Comparison of ENCODE assay signal across 23 mouse cellular contexts in genomic region chr6:86328369-86328768, GRCm38 (mm10). TPM values are rescaled to one million over a fixed set of nuclear protein-coding genes. Genes with fewer than 3 reads are reported as not detected.
DNase-seq lines count a peak whose midpoint lies in the region; ATAC-seq lines count a peak whose summit lies in the region.
"Had no signal": no experiment of that assay in that cellular context is flagged by ENCODE, and none has a peak within 500 bp of the region (broad histone marks: within the 10 kb centered on the region; RNA-seq: fewer than 3 reads in every experiment).

No protein-coding gene starts in this region.

- H3K9ac ChIP-seq in forebrain, embryonic 11.5 days (ENCODE audit: low read length): no peak overlapping the region
- H3K9ac ChIP-seq in heart, embryonic 11.5 days (ENCODE audit: low read depth, low read length): no peak overlapping the region
- no peak overlapping the region for H3K9ac ChIP-seq in forebrain, embryonic 16.5 days (replicated peaks; ENCODE audit: low read depth, low read length)
- H3K9ac ChIP-seq: embryonic facial prominence, embryonic 12.5 days; heart, embryonic 12.5 days; hindbrain, embryonic 13.5 days; intestine, embryonic 15.5 days had no signal

- H3K27ac ChIP-seq in forebrain, embryonic 10.5 days: 0 out of 2 replicates have a peak overlapping the region, but pooled peaks have one; percentile 51
- no peak overlapping the region for H3K27ac ChIP-seq in forebrain, embryonic 11.5 days (ENCODE audit: low read depth, low read length)
- H3K27ac ChIP-seq in heart, embryonic 11.5 days (ENCODE audit: low read depth, low read length): 0 out of 2 replicates have a peak overlapping the region, but pooled peaks have one; percentile 15
- no peak overlapping the region for H3K27ac ChIP-seq in forebrain, embryonic 16.5 days (ENCODE audit: low read length)
- H3K27ac ChIP-seq: embryonic facial prominence, embryonic 12.5 days; hindbrain, embryonic 13.5 days; intestine, embryonic 15.5 days had no signal

- H3K4me2 ChIP-seq in forebrain, embryonic 11.5 days (ENCODE audit: low read depth, low read length, severe bottlenecking): no peak overlapping the region
- H3K4me2 ChIP-seq in heart, embryonic 11.5 days: no peak overlapping the region
- H3K4me2 ChIP-seq in forebrain, embryonic 16.5 days (ENCODE audit: low read length): no peak overlapping the region
- H3K4me2 ChIP-seq: embryonic facial prominence, embryonic 12.5 days; heart, embryonic 12.5 days; hindbrain, embryonic 13.5 days; intestine, embryonic 15.5 days had no signal

- no peak for ATAC-seq in forebrain, embryonic 11.5 days (replicated peaks; ENCODE audit: low FRiP score)
- no peak for ATAC-seq in heart, embryonic 11.5 days (replicated peaks; ENCODE audit: insufficient number of reproducible peaks, low FRiP score, low TSS enrichment)
- peak; percentile 64 for ATAC-seq in forebrain, embryonic 16.5 days
- ATAC-seq: CD4-positive, CD25-positive, alpha-beta regulatory T cell, adult 4 months; intestine, embryonic 15.5 days had no signal

- WGBS in forebrain, embryonic 10.5 days: 87% methylated on average over 3 of the region's 3 CpGs
- 69% methylated on average over 3 of the region's 3 CpGs for WGBS in forebrain, embryonic 11.5 days
- WGBS in heart, embryonic 11.5 days (ENCODE audit: insufficient replicate concordance): 69% methylated on average over 3 of the region's 3 CpGs
- WGBS in forebrain, embryonic 16.5 days: 23% methylated on average over 3 of the region's 3 CpGs

- H3K9me3 ChIP-seq in forebrain, embryonic 10.5 days: peaks cover 6% of the 10 kb centered on the region; the same call in 1 of the 2 replicates
- no peaks in the 10 kb centered on the region; the same call in 1 of the 2 replicates for H3K9me3 ChIP-seq in forebrain, embryonic 11.5 days (ENCODE audit: control insufficient read depth, low read length)
- H3K9me3 ChIP-seq in heart, embryonic 11.5 days (replicated peaks; ENCODE audit: control insufficient read depth, low read length): no peaks in the 10 kb centered on the region
- no peaks in the 10 kb centered on the region for H3K9me3 ChIP-seq in forebrain, embryonic 16.5 days (ENCODE audit: control insufficient read depth, low read length)
- H3K9me3 ChIP-seq: embryonic facial prominence, embryonic 12.5 days; hindbrain, embryonic 13.5 days; intestine, embryonic 15.5 days had no signal

- DNase-seq in forebrain, embryonic 10.5 days (ENCODE audit: extremely low spot score, low spot score): no peak
- no peak for DNase-seq in forebrain, embryonic 11.5 days (ENCODE audit: low spot score)
- no peak for DNase-seq in heart, postnatal 10 days
- DNase-seq in retina, postnatal 1 day: peak; percentile 20
- DNase-seq in retina, embryonic 14.5 days (ENCODE audit: low spot score): no peak
- no peak for DNase-seq in spleen, postnatal 14 days (ENCODE audit: low spot score in 2 of 2)
- DNase-seq: adrenal gland, adult 8-10 months; adrenal gland, postnatal 36 days; B cell, adult 2 months; cerebellum, adult 11 months; cerebellum, adult 8-10 months; cerebellum, postnatal 14 days; embryo, embryonic 11 days; gastrocnemius, postnatal 36 days; heart, adult 18-20 months had no signal

- H3K4me3 ChIP-seq in forebrain, embryonic 10.5 days: no peak overlapping the region
- H3K4me3 ChIP-seq in forebrain, embryonic 11.5 days (ENCODE audit: low read depth, low read length): no peak overlapping the region
- H3K4me3 ChIP-seq in heart, embryonic 11.5 days (ENCODE audit: low read depth, low read length): no peak overlapping the region
- no peak overlapping the region for H3K4me3 ChIP-seq in forebrain, embryonic 16.5 days (replicated peaks; ENCODE audit: low read length)
- H3K4me3 ChIP-seq: embryonic facial prominence, embryonic 12.5 days; heart, embryonic 12.5 days; hindbrain, embryonic 13.5 days; intestine, embryonic 15.5 days had no signal

- peaks cover 5% of the 10 kb centered on the region; the same call in 1 of the 2 replicates for H3K4me1 ChIP-seq in forebrain, embryonic 10.5 days
- H3K4me1 ChIP-seq in forebrain, embryonic 11.5 days (replicated peaks; ENCODE audit: control insufficient read depth, insufficient read depth, low read length): no peaks in the 10 kb centered on the region
- no peaks in the 10 kb centered on the region for H3K4me1 ChIP-seq in heart, embryonic 11.5 days (ENCODE audit: control insufficient read depth, insufficient read depth, low read length)
- H3K4me1 ChIP-seq in forebrain, embryonic 16.5 days (replicated peaks; ENCODE audit: control insufficient read depth, insufficient read depth, low read length): no peaks in the 10 kb centered on the region
- H3K4me1 ChIP-seq: hindbrain, embryonic 13.5 days; intestine, embryonic 15.5 days had no signal

- no peaks in the 10 kb centered on the region for H3K27me3 ChIP-seq in forebrain, embryonic 10.5 days (ENCODE audit: poor library complexity, severe bottlenecking)
- no peaks in the 10 kb centered on the region for H3K27me3 ChIP-seq in forebrain, embryonic 11.5 days (ENCODE audit: control insufficient read depth, insufficient read depth, low read length)
- H3K27me3 ChIP-seq in heart, embryonic 11.5 days (ENCODE audit: control insufficient read depth, insufficient read depth, low read length): no peaks in the 10 kb centered on the region
- H3K27me3 ChIP-seq in forebrain, embryonic 16.5 days (replicated peaks; ENCODE audit: control insufficient read depth, insufficient read depth, low read length): no peaks in the 10 kb centered on the region
- H3K27me3 ChIP-seq: embryonic facial prominence, embryonic 12.5 days; heart, embryonic 12.5 days; hindbrain, embryonic 13.5 days; intestine, embryonic 15.5 days had no signal

- H3K36me3 ChIP-seq in forebrain, embryonic 10.5 days (replicated peaks): no peaks in the 10 kb centered on the region
- no peaks in the 10 kb centered on the region for H3K36me3 ChIP-seq in forebrain, embryonic 11.5 days (ENCODE audit: control insufficient read depth, insufficient read depth, low read length)
- H3K36me3 ChIP-seq in heart, embryonic 11.5 days (ENCODE audit: control insufficient read depth, insufficient read depth, low read length): no peaks in the 10 kb centered on the region
- no peaks in the 10 kb centered on the region for H3K36me3 ChIP-seq in forebrain, embryonic 16.5 days (ENCODE audit: control insufficient read depth, insufficient read depth)
- H3K36me3 ChIP-seq: embryonic facial prominence, embryonic 12.5 days; G1E; heart, embryonic 12.5 days; hindbrain, embryonic 13.5 days; intestine, embryonic 15.5 days had no signal

- intact Hi-C loops in heart, postnatal 10 days (cut with DNase I): no loop called here

RNA-seq across cellular contexts. Expression of gene Fam136a, which starts 37.1 kb away (rescaled TPM):
- 208 and 210 TPM in 2 replicates for polyA plus RNA-seq in forebrain, embryonic 10.5 days (2016; fragmentation: Nextera tagmentation; extraction: Ambion mirVana)
- 164 and 168 TPM in 2 replicates for polyA plus RNA-seq in forebrain, embryonic 11.5 days (2014; fragmentation: Nextera tagmentation; extraction: Ambion mirVana)
- polyA plus RNA-seq in heart, embryonic 11.5 days (2014; fragmentation: Nextera tagmentation; extraction: Ambion mirVana): 118 and 127 TPM in 2 replicates
- 10 to 100 TPM; 26.4 to 31.3 TPM for total RNA-seq in heart, postnatal 10 days (2021)
- polyA plus RNA-seq in forebrain, embryonic 16.5 days (2015; fragmentation: Nextera tagmentation; extraction: Ambion mirVana): 128 TPM in 2 replicates

RNA-seq across cellular contexts. Expression of gene Snrpg, which starts 42.7 kb away (rescaled TPM):
- polyA plus RNA-seq in forebrain, embryonic 10.5 days (2016; fragmentation: Nextera tagmentation; extraction: Ambion mirVana): 939 and 953 TPM in 2 replicates
- polyA plus RNA-seq in forebrain, embryonic 11.5 days (2014; fragmentation: Nextera tagmentation; extraction: Ambion mirVana): 775 and 792 TPM in 2 replicates
- 389 and 393 TPM in 2 replicates for polyA plus RNA-seq in heart, embryonic 11.5 days (2014; fragmentation: Nextera tagmentation; extraction: Ambion mirVana)
- 10 to 100 TPM; 64.9 to 74.6 TPM for total RNA-seq in heart, postnatal 10 days (2021)
- 420 and 457 TPM in 2 replicates for polyA plus RNA-seq in forebrain, embryonic 16.5 days (2015; fragmentation: Nextera tagmentation; extraction: Ambion mirVana)

Comparison
In these comparisons a context has a peak if more than half of its experiments do, and no peak if none do; other contexts are left out.
1. H3K27ac ChIP-seq: peak in forebrain, embryonic 10.5 days (single experiment) and heart, embryonic 11.5 days (single experiment); none in forebrain, embryonic 11.5 days (single experiment) and forebrain, embryonic 16.5 days (single experiment).